Mouse (Mus musculus) lung, embryonic 16.5 days (tissue): ENCODE results near the gene Cntd1. TPM values are rescaled to one million over a fixed set of nuclear protein-coding genes. Genes with fewer than 3 reads are reported as not detected.

Source experiments
- ATAC-seq: fragments of 200-750 bp; cut with Nextera tagmentation; 2 replicates; pipeline ENCODE4 v1.8.0; 2017; ENCODE audit warnings: low read depth, mild to moderate bottlenecking, moderate library complexity
- H3K27ac ChIP-seq: fragments of 300-500 bp; sonication (generic); 2 replicates; pipeline ENCODE4 v1.5.1; 2014; ENCODE audit warnings: mild to moderate bottlenecking, control low read depth, low read length
- H3K27me3 ChIP-seq: fragments of 300-500 bp; sonication (generic); 2 replicates; pipeline ENCODE4 v1.6.1; 2014; ENCODE audit warnings: low read depth, low read length, mixed read lengths; ENCODE audit not compliant: control insufficient read depth, insufficient read depth
- H3K36me3 ChIP-seq: fragments of 300-500 bp; sonication (generic); 2 replicates; pipeline ENCODE4 v1.6.1; 2014; ENCODE audit warnings: low read length; ENCODE audit not compliant: control insufficient read depth, insufficient read depth
- H3K4me1 ChIP-seq: fragments of 300-500 bp; sonication (generic); replicated peaks from 2 replicates; pipeline ENCODE4 v1.6.1; 2014; ENCODE audit warnings: low read length, mixed read lengths; ENCODE audit not compliant: control insufficient read depth, insufficient read depth
- H3K4me2 ChIP-seq: fragments of 300-500 bp; sonication (generic); 2 replicates; pipeline ENCODE4 v1.6.1; 2014; ENCODE audit warnings: low read depth, low read length, control low read depth
- H3K4me3 ChIP-seq: fragments of 300-500 bp; sonication (generic); 2 replicates; pipeline ENCODE4 v1.5.1; 2014; ENCODE audit warnings: mild to moderate bottlenecking, low read length, control low read depth
- H3K9ac ChIP-seq: fragments of 300-500 bp; sonication (generic); 2 replicates; pipeline ENCODE4 v1.6.1; 2014; ENCODE audit warnings: low read length, control low read depth
- H3K9me3 ChIP-seq: fragments of 300-500 bp; sonication (generic); 2 replicates; pipeline ENCODE4 v1.6.1; 2016; ENCODE audit warnings: low read length; ENCODE audit not compliant: control insufficient read depth
- WGBS: fragments of 180-500 bp; shearing (Covaris S2); extraction: QIAGEN DNeasy Blood & Tissue Kit; methylation state at CpG from one replicate; pipeline ENCODE4 v1.1.7; 2014; 5-methylcytosine and 5-hydroxymethylcytosine counted together
- polyA plus RNA-seq: library from polyadenylated mRNA; unstranded; fragments of >200 nt; fragmentation: Nextera tagmentation; extraction: Ambion mirVana; gene quantifications from 2 replicates; pipeline ENCODE4 v1.2.1, GENCODE M21; 2015

Gene Cntd1
- 1.9 and 3.2 TPM in 2 replicates for polyA plus RNA-seq

DNA sequence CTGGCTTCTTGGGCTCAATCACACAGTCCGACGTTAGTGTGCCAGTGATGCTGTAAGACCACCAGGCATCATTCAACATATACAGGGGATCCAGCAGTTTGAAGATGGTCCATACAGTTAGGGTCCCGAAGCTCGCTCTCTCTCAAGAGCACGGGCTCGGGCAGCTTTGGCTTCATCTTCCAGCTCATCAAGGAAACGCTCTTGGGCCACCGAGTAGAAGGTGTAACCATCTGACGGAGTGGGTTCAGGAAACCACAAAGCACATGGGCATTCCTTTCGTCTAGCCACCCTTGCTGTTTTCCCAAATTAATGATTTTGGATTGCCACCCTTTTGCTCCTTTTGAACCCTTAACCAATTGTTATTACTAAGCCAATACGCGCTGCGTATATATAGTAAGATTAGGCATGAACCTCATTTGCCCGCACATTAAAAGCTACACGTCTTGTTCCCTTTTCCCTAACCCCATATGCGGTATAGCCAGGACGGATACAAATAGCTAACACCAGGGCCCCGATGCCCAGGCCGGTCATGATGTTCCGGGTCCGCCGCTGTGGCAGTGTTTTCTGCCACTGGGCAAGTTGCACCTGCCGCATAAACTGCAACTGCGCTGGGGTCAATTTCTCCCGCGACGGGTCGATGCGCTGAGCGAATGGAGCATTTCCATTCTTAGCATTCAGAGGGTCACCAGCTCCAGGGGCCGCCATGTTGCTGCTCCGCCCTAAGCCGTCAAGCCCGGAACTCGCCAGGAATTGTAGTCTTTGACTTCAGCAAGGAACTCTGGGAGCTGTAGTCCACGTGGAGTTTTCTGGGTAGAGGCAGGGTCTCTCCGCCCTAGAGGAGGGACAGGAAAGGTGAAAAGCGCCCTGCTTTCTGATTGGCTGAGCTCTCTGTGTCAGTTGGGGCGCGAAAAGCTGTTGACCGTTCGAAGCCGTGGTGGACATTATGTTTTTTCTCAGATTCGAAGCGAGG lies at the start of gene Cntd1, which contains the start of gene Coa3:
Gene Cntd1 (plus strand): TSS at position 790 of the 970 bp plus-strand sequence.
Gene Coa3 (minus strand): TSS at position 892 of the 970 bp plus-strand sequence.
- WGBS: 6% methylated on average over 45 of the region's 45 CpGs
- H3K27ac ChIP-seq: peak within 1 kb of the TSS; percentile 72
- peaks cover 26% of the 10 kb centered on the region for H3K4me1 ChIP-seq
- H3K36me3 ChIP-seq: no peaks in the 10 kb centered on the region
- H3K27me3 ChIP-seq: no peaks in the 10 kb centered on the region
- peak; percentile 96 for ATAC-seq
- H3K4me3 ChIP-seq: peak within 1 kb of the TSS; percentile 85
- H3K9me3 ChIP-seq: no peaks in the 10 kb centered on the region
- H3K9ac ChIP-seq: peak within 1 kb of the TSS; percentile 86
- H3K4me2 ChIP-seq: peak within 1 kb of the TSS; percentile 84

DNA sequence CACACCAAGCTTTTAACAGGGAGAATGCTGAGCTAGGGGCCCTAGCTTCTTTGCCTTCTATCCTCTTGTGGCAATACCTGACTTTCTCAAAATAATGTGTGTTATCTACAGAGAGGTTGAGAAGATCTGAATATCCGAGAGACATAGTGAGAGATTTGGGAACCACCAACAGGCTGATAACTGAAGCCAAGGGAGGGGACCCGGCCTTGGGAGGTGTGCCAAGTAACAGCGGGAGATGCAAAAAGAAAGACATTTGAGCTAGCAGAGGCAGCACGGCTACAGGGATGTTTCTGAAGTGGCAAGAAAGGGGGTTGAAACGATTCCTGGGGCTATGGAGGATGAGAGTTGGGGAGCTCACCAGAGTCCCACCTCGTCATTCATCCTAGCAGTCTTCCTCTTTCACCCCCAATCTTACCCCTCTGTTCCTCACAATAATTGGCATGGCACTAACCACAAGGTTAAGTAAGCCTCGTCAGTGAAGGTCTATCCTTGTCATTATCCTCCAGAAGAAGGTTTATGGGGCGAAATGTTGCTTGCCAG lies 49.4 kb upstream of the Cntd1 start:
- H3K27me3 ChIP-seq: no peaks in the 10 kb centered on the region
- 22% methylated on average over 8 of the region's 8 CpGs for WGBS
- no peak overlapping the region for H3K9ac ChIP-seq
- no peaks in the 10 kb centered on the region for H3K36me3 ChIP-seq
- H3K4me3 ChIP-seq: no peak overlapping the region
- H3K9me3 ChIP-seq: no peaks in the 10 kb centered on the region
- H3K4me1 ChIP-seq: peaks cover 38% of the 10 kb centered on the region
- peak overlapping the region; percentile 53; the same call in 1 of the 2 replicates for H3K4me2 ChIP-seq
- peak overlapping the region; percentile 96 for H3K27ac ChIP-seq
- ATAC-seq: no peak

DNA sequence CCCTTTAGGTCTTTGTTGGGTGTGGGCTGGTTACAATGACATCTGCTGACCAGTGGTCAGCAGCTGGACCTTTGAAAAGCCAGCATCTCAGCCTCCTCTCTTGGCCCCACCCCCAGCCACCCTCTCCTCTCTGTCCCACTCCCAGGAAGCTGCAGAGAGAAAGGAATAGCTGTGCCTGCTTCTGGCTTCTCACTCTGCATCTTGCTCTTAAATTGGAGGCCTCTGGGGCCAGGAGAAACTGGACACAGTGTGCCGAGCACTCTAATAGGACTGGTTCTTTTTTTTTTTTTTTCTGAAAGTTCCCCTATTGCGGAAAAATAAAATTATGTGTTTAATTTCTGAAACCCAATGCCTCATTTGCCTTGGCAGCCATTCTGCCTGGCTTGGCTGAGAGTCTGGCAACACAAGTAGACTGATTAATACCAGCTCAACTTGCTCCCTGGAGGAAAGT lies 48.7 kb upstream of the Cntd1 start:
- H3K4me2 ChIP-seq: peak overlapping the region; percentile 53

DNA sequence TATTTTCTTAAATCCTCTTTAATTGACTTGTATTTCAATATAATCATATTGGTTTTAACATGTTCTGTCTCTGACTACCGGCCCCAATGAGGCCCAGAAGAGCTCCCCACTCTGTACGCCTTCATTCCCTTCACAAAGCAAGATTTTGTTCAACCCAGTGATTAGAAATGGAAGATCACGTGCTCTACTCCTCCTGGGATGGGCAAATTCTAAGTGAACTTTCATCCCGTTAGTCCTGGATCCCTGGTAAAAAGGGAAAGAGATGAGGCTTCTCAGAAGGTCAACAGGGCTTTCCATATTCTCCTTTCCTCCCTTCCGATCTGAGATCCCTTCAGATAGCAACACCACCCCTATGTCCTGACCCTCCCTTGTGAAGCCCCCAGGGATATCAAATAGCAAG lies 48.3 kb upstream of the Cntd1 start:
- 19% methylated on average over 5 of the region's 5 CpGs for WGBS
- no peak for ATAC-seq

More for the DNA sequence above, 48.7 kb upstream of the Cntd1 start:
- WGBS: 26% methylated on average over 2 of the region's 2 CpGs
- Histone ChIP-seq H3K27me3 (no peaks in the 10 kb centered on the region), H3K9me3 (no peaks in the 10 kb centered on the region), H3K4me1 (peaks cover 32% of the 10 kb centered on the region), H3K9ac (peak overlapping the region; percentile 21; the same call in 1 of the 2 replicates), H3K36me3 (no peaks in the 10 kb centered on the region), H3K4me3 (no peak overlapping the region), H3K27ac (peak overlapping the region; percentile 96)
- no peak for ATAC-seq

DNA sequence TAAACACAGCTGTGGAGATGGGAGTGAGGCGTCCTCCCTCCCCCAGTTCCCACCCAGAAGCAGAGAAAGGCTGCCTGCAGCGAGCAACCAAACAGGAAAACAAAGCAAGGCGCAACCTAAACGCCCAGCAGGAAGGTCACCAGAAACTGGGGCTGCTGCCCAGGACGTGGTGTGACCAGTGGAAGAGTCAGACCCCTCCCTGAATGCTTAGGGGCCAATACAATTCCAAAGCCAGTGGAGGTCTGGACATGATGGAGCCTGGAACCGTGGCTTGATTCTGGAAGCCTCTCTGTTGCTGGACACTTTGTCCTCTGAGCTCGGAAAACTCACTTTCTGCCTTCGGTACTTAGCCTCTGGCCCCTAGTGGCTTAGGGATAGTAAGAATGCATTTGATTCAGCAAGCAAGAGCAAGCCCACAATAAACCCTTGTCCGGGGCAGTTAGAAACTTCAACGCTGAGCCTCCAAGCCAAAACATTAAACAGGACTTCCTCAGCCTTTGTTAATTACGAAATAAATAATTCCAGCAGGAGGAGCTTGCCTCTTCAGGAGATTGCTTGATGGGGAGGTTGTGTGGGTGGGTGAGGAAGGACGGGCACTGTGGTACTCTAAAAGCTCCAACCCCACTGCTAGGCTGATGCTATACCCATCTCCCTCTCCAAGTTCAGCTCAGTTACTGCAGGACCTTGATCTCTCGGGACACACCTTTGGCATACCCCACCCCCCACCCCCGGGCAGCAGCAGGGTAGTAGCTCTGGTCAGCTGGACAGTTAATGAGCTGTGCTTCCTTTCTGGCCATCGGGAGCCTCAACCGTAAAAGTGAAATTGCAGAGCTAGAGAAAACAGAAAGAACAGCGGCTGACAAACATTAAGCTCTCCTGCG lies 47.6 kb upstream of the Cntd1 start:
- peak; percentile 65 for ATAC-seq
- peak overlapping the region; percentile 29 for H3K4me3 ChIP-seq
- peak overlapping the region; percentile 62 for H3K9ac ChIP-seq
- peak overlapping the region; percentile 53 for H3K4me2 ChIP-seq
- H3K4me1 ChIP-seq: peaks cover 28% of the 10 kb centered on the region
- peak overlapping the region; percentile 96 for H3K27ac ChIP-seq
- no peaks in the 10 kb centered on the region for H3K9me3 ChIP-seq
- WGBS: 5% methylated on average over 18 of the region's 18 CpGs
- no peaks in the 10 kb centered on the region for H3K36me3 ChIP-seq
- no peaks in the 10 kb centered on the region for H3K27me3 ChIP-seq

More for the DNA sequence above, 48.3 kb upstream of the Cntd1 start:
- H3K27me3 ChIP-seq: no peaks in the 10 kb centered on the region
- H3K36me3 ChIP-seq: no peaks in the 10 kb centered on the region
- H3K4me2 ChIP-seq: peak overlapping the region; percentile 53
- peak overlapping the region; percentile 6; the same call in 1 of the 2 replicates for H3K4me3 ChIP-seq
- peak overlapping the region; percentile 96 for H3K27ac ChIP-seq
- peak overlapping the region; percentile 62; the same call in 1 of the 2 replicates for H3K9ac ChIP-seq
- no peaks in the 10 kb centered on the region for H3K9me3 ChIP-seq
- H3K4me1 ChIP-seq: peaks cover 28% of the 10 kb centered on the region

DNA sequence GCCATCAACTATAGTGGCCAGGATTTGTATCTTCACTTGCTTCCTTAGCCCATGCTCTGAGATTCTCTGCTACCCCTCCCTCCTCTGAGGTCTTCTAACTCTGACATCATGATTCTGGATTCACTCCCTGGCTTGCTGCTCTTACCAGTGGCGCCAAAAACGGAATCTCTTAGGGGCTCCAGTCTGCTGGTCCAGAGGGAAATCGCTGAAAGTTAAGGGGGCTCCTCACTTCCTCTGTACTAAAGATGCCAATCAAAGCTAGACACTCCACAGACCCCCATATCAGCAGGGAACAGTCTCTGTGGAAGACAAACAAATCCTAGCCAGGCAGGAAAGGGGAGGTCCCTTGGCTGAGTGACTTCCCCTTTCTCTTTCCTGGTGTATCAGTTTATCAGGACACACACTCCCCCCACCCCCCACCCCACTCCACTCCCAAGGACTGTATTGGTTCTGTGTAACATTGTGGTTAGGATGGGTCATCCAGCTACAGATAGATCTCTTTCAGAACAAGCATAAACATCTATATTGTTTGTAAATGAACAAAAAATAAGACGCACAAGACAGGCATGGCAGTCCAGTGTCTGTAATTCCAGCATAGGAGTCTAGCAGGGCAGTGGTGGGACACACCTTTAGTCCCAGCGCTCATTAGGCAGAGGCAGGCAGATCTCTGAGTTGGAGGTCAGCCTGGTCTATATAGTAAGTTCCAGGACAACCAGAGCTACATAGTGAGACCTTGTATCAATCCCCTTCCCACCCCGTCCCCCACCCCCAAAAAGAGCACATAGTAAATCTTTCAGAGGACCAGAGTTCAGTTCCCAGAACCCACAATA lies 46.6 kb upstream of the Cntd1 start:
- Histone ChIP-seq H3K4me1 (peaks cover 28% of the 10 kb centered on the region), H3K36me3 (no peaks in the 10 kb centered on the region), H3K27ac (peak overlapping the region; percentile 96), H3K4me2 (peak overlapping the region; percentile 53), H3K4me3 (peak overlapping the region; percentile 29), H3K9ac (peak overlapping the region; percentile 62), H3K27me3 (no peaks in the 10 kb centered on the region), H3K9me3 (no peaks in the 10 kb centered on the region)
- ATAC-seq: peak; percentile 82
- 41% methylated on average over 6 of the region's 6 CpGs for WGBS

DNA sequence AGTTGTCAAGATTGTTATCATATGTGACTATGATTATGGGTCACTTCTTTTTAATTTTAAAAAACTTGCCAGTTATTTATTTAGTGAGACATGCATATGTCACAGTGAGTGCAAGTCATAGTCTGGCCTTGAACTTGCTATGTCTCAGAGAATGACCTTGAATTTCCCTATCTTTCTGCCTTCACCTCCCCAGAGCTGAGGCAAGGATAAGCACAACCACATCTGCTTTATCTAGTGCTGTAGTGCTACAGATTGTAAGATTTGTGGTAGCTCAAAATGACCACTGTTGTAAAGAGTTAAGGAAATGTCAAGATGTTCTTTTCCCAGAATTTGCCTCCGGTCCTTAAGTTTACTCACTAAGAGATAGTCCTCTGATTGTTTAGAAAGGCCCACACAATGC lies 45.6 kb upstream of the Cntd1 start:
- Histone ChIP-seq H3K4me2 (no peak overlapping the region), H3K4me1 (peaks cover 34% of the 10 kb centered on the region), H3K27me3 (no peaks in the 10 kb centered on the region), H3K27ac (no peak overlapping the region), H3K4me3 (no peak overlapping the region), H3K36me3 (no peaks in the 10 kb centered on the region), H3K9ac (no peak overlapping the region), H3K9me3 (no peaks in the 10 kb centered on the region)
- 42% methylated on average over 1 of the region's 1 CpGs for WGBS
- no peak for ATAC-seq

DNA sequence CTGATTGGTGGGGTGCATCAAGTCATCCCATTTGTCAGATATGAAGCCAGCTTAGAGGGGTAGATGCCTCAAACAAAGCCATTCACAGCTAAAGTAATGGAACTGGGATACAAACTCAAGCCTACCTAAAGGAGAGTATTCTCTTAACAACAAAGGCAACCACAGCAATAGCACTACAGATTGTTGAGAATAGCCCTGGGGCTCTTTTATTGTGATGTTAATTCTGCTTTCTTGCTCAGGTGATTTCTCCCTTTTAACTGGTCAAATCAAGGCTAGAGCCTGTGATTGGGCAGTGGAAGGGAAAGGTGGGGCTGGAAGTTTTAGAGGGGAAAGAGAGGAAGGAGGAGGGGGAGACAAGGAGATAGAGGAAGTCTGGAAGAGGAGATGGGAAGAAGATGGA lies 44.7 kb upstream of the Cntd1 start:
- no peak for ATAC-seq
- Histone ChIP-seq H3K9me3 (no peaks in the 10 kb centered on the region), H3K27ac (no peak overlapping the region), H3K9ac (no peak overlapping the region), H3K36me3 (no peaks in the 10 kb centered on the region), H3K4me3 (no peak overlapping the region), H3K4me2 (no peak overlapping the region), H3K4me1 (peaks cover 33% of the 10 kb centered on the region), H3K27me3 (no peaks in the 10 kb centered on the region)
